Mouse (Mus musculus) kidney, adult 9 months (tissue): ENCODE measurements at regions not wholly inside any gene's neighbourhood (a gene's known extent, or its start where the extent isn't known, plus 50 kb on each side); places are given as distances from the start of the nearest gene placed in this dataset.

ENCODE experiments used
- DNase-seq: peaks from one replicate; pipeline ENCODE4 v3.0.0; 2022

DNA sequence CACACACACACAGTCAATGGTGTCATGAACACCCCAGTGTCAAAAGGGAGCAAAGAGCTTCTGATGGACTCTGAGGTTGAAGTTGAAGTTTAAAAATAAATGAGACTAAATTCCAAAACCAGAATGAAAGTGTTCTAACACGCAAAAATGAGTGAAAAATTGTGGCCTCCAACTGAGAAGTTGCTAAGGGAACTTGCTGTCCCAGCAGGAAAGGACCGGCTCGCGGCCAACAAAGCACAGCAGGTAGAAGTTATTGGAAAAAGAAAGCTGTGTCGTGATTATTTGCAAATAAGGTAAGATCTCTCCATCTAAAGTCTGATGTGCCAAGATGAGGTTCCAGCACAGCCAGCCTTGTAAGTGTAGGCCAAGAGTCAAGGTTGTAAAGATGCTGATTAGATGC lies 169.7 kb downstream of the Nrp2 start:
- peak; percentile 71 for DNase-seq

DNA sequence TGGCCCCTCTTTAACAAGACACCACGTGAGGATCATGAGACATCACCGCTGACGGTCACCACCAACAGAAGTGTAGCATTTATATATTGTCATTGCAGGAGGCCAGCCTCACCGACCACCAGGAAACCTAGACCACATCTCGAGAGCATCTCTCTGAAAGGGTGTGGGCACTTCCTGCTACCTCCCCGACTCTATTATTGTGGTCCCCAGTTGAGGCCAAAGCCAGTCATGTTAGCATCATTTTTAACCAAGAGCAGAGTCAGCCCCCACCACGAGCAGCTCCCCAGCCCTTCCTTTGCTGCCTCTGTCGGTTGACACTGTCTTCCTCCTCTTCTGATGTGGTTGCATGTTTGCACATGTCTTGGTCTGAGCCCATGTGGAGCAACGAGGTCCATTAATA lies 172.5 kb downstream of the Nrp2 start:
- DNase-seq, result no peak

- DNase-seq, result no peak
Observed at GRCm38 (mm10) chr1:62876685-62877084, 173.6 kb downstream of the Nrp2 start.

DNA sequence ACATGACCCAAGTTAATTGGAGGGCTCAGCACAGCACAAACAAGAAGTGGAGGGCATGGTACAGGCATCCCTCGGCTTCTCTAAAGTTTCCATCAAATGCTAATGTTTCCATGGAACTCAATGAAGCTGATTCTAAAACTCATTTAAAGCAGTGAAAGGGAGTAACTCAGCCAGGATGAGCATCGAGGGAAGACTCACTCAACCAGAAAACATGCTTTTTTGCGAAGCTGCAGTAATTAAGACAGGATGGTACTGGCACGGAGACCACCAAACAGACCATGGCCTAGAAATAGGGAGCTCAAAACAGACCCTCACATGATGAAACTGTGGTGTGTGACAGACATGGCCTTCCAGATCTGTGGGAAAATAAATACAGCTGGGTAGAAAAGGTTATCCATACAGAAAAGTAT lies 177.8 kb downstream of the Nrp2 start:
- no peak for DNase-seq

GRCm38 (mm10) chr1:62881477-62881876 lies 178.4 kb downstream of the Nrp2 start:
- no peak for DNase-seq

GRCm38 (mm10) chr1:62882028-62882427 lies 178.9 kb downstream of the Nrp2 start:
- DNase-seq, result no peak

DNA sequence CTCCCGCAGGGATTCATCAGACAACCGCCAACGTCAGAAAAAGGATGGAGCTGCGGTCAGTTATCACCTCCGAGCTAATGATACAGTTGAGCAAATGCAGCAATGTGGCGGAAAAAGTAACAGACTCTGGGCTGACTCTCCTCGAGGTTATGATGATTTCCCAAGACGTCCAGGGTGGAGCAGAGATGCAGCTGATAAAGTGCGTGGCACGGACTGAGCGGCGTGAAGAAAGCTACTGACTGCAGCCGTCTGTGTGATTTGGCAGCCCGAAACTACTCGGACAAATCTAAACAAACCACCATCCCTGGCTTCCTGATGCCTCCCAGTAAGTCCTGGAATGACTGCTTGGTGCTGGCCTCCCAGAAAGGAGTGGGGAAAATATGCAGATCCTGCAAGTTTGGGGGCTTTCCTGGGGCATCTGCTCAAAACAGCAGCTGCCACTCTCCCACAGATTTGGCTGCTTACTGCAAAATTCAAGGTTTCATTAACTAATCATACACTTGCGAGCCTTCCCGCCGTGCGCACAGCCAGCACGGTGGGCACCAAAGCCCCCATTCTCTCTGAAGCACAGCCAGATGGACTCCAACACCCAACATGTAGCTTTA lies 181.9 kb downstream of the Nrp2 start:
- no peak for DNase-seq

GRCm38 (mm10) chr1:62887585-62888483 lies 184.7 kb downstream of the Nrp2 start:
- DNase-seq, result peak; percentile 23

DNA sequence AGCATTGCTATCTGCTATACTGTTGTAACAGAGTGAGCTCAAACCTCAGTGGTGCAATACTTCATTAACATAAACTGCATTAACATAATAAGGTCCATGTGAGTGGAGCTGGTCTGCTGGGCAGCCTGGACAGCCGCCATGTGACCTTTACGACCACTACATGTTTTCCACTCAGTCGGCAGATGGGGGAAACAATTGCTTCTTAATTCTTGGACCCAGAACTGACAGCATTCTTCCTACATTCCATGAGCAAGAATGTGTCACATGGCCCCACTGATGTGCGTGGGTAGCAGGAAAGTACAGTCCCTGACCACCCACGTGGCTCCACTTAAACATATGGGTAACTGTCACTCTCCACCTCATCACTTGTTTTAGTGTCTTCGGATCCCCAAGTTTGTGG lies 198.3 kb downstream of the Nrp2 start:
- DNase-seq, result no peak

GRCm38 (mm10) chr1:62901871-62902270 lies 198.8 kb downstream of the Nrp2 start:
- no peak for DNase-seq

GRCm38 (mm10) chr1:62902931-62903453 lies 199.9 kb downstream of the Nrp2 start:
- no peak for DNase-seq

DNA sequence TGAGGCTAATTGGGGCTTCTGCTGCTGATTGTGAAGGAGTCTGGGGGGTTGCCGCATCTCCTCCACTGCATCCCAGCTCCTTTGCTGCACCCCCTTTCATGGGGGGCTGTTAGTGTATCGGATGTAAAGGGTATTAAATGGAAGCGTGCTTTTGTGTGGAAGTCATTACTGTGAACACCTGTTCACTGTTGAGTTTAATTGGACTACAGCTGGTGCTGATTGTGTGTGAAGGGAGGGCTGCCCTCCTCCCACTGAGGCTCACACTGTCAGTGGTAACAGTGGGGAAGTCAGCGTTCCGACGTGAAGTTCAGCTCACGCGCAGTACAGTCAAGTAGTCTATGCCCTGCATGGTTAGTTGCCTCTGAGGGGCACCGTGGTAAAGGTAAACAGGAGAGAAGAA lies 202.7 kb downstream of the Nrp2 start:
- DNase-seq, result no peak

GRCm38 (mm10) chr1:62907243-62907642 lies 204.2 kb downstream of the Nrp2 start:
- no peak for DNase-seq
